Mouse (Mus musculus) retina, adult 2 months (tissue): ENCODE measurements around the gene Gm13697.
"Not testable (repeated sequence)": the region's sequence is repeated elsewhere in the genome, so short reads cannot be mapped to it uniquely, and the experiment has no call there.

Experiments
- DNase-seq: peaks from one replicate; pipeline ENCODE4 v3.0.0-alpha.2; 2012; ENCODE audit warnings: low read depth, low spot score

Gm13697 gene

DNA sequence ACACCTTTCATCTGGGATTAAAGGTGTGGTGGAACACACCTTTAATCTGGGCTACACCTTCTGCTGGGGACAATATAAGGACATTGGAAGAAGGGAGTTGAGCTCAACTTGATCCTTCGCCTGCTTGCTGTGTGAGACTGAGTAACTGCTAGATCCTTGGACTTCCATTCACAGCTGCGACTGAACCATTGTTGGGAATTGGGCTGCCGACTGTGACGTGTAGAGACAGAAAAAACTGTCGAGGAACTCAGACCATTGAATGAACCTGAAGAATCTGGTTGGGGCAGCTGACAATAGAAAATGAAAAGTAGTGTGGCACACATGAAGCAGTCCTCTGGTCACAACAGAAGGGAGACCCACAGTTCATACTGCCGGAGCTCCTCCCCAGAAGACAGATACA is at the start of gene Gm13697:
TSS of gene Gm13697 (plus strand) at position 301 of the 400 bp plus-strand sequence.
- not testable (repeated sequence) for DNase-seq

DNA sequence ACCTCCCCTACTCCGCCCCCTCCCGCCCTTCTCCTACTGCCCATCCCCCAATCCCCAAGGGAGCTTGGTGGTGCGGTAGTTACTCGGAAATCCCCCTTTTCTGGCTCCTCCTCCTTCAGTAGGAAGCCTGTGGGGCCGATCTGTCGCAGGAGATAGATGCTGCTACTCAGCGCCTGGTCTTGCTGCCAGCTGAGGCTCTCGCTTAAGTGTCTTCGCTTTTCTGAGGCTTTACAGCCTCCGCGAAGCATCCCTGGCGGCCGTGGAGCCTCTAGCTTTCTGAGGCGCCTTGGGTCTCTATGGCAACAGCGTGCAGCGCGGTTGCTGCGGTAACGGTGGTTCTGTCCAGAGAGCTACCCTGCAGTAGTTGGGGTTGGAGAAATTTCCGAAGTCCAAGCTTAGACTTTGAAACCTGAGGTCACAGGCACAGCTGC is 43.6 kb upstream of the Gm13697 start, which contains the start of gene Zswim2:
TSS of gene Zswim2 (minus strand) at position 298 of the 431 bp plus-strand sequence.
- DNase-seq: peak; percentile 11

DNA sequence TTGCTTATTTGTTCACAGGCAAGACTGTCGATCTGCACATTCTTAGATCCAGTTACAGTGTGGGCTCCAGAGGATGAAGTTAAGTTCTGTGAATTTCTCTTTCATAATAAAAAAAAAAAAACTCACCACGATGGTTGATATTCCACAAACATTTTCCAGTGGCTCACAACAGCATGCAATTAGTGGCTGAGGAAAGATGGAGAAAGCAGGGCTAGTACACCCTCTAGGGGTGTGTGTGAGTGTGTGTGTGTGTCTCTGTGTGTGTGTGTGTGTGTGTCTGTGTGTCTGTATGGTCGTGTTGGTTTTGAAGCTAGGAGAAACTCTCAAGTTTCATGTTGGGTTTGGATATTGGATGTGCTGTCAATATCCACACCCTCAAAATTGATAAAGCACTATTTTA is 43.2 kb upstream of the Gm13697 start:
- no peak for DNase-seq

DNA sequence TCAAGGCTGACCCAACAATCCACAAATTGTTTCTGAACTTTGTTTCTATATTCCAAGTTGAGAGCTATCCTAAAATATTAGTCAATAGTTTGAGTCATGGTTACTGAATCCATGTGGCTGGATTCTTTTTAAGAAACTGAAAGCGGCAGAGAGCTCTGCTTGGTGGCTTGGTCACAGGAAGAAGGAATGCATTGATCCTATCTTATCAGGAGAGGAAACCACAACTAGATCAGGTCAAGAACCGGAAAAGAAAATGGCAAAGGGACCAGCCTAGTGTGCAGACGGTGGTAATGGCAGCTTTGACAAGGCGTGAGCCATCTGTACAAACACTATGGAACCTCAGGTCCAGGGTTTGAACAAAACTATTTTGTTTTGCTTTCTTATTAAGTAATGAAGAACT is 42.8 kb upstream of the Gm13697 start:
- DNase-seq: no peak

DNA sequence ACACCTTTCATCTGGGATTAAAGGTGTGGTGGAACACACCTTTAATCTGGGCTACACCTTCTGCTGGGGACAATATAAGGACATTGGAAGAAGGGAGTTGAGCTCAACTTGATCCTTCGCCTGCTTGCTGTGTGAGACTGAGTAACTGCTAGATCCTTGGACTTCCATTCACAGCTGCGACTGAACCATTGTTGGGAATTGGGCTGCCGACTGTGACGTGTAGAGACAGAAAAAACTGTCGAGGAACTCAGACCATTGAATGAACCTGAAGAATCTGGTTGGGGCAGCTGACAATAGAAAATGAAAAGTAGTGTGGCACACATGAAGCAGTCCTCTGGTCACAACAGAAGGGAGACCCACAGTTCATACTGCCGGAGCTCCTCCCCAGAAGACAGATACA is 29.1 kb upstream of the Gm13697 start, which contains the start of gene Gm13698:
TSS of gene Gm13698 (plus strand) at position 301 of the 400 bp plus-strand sequence.
- not testable (repeated sequence) for DNase-seq

DNA sequence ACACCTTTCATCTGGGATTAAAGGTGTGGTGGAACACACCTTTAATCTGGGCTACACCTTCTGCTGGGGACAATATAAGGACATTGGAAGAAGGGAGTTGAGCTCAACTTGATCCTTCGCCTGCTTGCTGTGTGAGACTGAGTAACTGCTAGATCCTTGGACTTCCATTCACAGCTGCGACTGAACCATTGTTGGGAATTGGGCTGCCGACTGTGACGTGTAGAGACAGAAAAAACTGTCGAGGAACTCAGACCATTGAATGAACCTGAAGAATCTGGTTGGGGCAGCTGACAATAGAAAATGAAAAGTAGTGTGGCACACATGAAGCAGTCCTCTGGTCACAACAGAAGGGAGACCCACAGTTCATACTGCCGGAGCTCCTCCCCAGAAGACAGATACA is 23.3 kb upstream of the Gm13697 start, which contains the start of gene Gm13693:
TSS of gene Gm13693 (plus strand) at position 301 of the 400 bp plus-strand sequence.
- DNase-seq: not testable (repeated sequence)

DNA sequence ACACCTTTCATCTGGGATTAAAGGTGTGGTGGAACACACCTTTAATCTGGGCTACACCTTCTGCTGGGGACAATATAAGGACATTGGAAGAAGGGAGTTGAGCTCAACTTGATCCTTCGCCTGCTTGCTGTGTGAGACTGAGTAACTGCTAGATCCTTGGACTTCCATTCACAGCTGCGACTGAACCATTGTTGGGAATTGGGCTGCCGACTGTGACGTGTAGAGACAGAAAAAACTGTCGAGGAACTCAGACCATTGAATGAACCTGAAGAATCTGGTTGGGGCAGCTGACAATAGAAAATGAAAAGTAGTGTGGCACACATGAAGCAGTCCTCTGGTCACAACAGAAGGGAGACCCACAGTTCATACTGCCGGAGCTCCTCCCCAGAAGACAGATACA is 17.5 kb upstream of the Gm13697 start, which contains the start of gene Gm13695:
TSS of gene Gm13695 (plus strand) at position 301 of the 400 bp plus-strand sequence.
- DNase-seq: not testable (repeated sequence)

DNA sequence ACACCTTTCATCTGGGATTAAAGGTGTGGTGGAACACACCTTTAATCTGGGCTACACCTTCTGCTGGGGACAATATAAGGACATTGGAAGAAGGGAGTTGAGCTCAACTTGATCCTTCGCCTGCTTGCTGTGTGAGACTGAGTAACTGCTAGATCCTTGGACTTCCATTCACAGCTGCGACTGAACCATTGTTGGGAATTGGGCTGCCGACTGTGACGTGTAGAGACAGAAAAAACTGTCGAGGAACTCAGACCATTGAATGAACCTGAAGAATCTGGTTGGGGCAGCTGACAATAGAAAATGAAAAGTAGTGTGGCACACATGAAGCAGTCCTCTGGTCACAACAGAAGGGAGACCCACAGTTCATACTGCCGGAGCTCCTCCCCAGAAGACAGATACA is 11.7 kb upstream of the Gm13697 start, which contains the start of gene Gm13696:
TSS of gene Gm13696 (plus strand) at position 301 of the 400 bp plus-strand sequence.
- DNase-seq: not testable (repeated sequence)

DNA sequence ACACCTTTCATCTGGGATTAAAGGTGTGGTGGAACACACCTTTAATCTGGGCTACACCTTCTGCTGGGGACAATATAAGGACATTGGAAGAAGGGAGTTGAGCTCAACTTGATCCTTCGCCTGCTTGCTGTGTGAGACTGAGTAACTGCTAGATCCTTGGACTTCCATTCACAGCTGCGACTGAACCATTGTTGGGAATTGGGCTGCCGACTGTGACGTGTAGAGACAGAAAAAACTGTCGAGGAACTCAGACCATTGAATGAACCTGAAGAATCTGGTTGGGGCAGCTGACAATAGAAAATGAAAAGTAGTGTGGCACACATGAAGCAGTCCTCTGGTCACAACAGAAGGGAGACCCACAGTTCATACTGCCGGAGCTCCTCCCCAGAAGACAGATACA is 5.9 kb upstream of the Gm13697 start, which contains the start of gene Gm13694:
TSS of gene Gm13694 (plus strand) at position 301 of the 400 bp plus-strand sequence.
- DNase-seq: not testable (repeated sequence)

DNA sequence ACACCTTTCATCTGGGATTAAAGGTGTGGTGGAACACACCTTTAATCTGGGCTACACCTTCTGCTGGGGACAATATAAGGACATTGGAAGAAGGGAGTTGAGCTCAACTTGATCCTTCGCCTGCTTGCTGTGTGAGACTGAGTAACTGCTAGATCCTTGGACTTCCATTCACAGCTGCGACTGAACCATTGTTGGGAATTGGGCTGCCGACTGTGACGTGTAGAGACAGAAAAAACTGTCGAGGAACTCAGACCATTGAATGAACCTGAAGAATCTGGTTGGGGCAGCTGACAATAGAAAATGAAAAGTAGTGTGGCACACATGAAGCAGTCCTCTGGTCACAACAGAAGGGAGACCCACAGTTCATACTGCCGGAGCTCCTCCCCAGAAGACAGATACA is 5.7 kb downstream of the Gm13697 start, which contains the start of gene Gm13691:
TSS of gene Gm13691 (plus strand) at position 301 of the 400 bp plus-strand sequence.
- not testable (repeated sequence) for DNase-seq

DNA sequence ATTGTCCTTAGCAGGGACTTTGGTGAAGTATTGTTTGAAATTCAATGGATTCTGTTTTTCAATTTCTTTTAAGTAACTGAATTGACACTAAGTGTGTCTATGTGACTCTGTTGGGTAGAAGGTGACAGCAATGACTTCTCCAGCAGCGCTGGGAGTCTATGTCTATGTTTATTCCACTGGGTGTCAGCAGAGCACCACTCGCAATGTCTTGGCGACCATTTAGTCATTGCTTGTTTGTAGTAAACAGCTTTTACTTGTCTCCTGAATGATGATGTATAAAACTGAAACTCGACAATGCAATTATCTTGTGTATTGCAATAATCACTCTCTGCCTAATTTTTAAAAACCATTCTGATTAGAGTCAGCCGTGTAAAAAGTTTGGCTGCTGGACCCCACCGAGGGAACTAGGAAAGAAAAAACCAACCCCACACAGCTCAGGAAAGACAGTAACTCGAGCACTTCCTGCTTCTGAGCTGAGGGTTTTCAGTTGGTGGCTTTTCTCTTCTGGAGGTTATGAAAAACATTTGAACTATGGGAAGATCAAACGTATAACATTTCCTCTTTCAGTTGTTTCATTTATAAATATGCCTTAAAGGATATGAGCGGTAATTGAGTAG is 9.2 kb downstream of the Gm13697 start:
- DNase-seq: not testable (repeated sequence)

DNA sequence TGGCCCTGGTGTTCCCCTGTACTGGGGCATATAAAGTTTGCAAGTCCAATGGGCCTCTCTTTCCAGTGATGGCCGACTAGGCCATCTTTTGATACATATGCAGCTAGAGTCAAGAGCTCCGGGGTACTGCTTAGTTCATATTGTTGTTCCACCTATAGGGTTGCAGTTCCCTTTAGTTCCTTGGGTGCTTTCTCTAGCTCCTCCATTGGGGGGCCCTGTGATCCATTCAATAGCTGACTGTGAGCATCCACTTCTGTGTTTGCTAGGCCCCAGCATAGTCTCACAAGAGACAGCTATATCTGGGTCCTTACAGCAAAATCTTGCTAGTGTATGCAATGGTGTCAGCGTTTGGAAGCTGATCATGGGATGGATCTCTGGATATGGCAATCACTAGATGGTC is 10.0 kb downstream of the Gm13697 start:
- DNase-seq: not testable (repeated sequence)

DNA sequence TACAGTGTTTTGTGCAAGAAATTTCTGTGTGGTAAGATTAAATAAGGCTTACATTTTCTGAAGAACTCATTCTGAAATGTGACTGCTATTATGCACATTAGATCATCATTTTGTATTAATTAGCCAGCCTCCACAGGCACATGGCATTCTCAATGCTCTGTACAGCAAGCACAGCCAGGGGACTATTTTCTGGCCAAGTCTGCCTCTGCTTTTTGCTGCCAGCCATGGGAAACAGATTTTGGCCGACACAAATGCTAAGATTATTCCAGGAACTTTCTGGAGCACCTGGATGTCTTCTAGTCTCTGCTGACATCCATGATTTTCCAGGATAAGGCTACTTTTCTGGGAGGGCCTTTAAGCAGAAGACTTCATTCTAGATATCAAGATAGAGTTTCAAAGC is 24.4 kb downstream of the Gm13697 start:
- no peak for DNase-seq

DNA sequence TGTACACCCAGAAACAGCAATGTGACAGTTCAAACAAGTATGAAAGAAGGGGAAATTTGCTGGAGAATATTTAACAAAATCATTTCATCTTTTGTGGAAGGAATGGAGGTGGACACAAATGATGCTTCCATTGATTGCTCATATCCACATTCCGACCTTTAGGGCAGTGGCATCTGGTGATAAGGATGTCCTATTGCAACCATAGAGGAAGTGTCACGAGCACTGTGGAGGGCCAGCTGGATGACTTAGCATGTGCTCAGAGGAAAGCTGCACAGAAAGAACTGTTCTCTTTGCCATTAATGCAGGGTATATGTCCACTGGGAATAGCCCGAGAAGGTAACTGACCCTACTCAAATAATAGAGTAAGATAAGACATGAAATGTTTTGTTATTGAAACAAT is 25.3 kb downstream of the Gm13697 start:
- DNase-seq: no peak

DNA sequence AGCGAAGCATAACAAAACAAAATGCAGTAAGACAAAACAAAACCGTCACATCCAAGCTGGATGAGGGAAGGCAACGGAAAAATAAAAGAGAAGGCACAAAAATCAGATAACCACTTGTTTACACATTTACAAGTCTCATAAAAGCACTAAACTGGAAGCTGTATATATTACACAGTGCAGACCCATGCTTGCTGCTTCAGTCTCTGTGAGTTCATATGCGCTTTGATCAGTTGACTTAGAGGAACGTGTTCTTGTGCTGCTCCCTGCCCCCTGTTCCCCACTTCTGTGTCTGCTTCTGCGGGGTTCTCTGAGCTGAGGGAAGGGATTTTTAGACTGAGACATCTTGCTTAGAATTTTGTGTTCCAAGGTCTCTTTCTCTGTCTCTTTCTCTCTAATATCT is 30.0 kb downstream of the Gm13697 start:
- DNase-seq: no peak

DNA sequence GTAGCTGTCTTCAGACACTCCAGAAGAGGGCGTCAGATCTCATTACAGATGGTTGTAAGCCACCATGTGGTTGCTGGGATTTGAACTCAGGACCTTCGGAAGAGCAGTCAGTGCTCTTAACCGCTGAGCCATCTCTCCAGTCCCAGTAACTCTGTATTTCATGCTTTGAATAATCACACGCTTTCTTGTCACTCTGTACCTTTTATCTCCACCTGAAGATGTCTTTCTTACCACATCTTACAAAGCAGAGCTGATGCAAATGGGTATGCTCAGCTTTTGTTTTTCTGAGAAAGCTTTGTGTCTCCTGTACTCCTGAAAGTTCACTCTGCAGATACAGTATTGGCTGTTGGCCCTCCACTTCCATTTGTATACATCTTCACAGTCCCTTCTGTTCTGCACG is 31.7 kb downstream of the Gm13697 start:
- DNase-seq: not testable (repeated sequence)

DNA sequence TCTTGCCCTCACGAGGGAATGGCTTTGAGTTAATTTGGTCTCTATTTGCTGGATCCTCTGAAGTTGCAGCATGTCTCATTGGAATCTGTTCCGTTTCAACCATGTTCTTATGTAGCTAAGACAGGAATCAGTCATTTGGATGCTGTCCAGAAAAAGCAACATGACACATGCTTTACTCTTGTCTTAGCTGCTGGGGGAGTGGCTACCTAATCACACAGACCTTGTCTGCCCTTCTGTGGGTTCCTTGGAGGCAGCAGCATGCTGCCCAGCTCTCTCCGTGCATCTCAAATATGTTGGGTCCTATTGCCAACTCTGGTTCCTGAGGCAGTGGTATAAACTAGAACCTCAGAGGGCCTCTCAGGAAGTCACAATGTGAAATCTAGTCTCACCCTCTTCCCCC is 33.8 kb downstream of the Gm13697 start:
- DNase-seq: no peak

DNA sequence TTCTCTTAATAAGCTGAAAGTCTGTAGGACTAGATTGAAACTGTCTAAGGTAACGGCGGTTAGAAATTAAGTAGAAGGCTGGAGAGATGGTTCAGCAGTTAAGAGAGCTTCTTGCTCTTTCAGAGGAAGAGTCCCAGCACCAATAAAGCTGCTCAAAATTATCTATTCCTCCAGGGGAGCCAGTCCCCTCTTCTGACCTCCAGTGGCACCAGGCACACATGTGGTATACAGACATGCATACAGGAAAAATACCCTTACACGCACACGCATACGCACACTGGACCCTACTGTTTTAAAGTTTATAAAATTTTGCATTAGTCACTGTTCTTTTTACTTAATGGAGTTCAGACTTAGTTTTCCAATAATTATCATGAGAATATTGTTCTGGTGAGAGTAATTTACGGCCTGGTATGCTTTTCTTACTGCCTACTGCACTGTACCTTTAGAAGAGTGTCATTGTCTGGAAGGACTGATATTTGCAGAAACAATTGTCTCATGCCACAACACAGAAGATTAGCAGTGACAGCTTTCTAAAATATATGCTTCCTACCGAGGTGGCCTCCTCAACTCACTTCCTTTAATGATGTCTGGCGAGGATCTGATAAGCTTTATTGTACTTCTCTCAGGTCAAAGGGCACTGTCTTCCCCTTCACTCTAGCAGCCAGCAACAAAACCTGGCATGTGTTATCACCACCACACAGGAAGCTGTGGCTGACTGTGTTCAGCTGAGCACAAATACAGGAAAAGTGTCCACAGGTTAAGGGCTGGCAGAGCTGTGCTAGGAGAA is 35.2 kb downstream of the Gm13697 start:
- no peak for DNase-seq

DNA sequence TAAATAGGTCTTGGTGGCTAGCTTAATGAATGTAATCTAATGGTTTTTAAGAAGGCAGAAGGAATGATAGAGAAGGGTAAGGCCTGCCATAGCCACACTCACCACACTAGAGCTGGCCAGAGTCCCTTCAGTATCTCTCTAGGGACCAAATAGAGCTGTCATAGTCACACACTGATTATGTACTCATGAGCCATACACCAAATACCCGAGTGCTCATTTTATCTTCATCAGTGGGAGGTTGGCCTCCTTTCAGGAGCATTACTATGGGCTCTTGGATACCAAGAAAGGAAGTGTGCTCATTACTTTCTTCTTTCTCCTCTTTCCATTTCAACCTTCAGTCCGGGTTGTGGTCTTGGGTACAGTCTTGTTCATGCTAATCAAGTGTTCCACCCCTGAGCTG is 37.4 kb downstream of the Gm13697 start:
- DNase-seq: no peak

DNA sequence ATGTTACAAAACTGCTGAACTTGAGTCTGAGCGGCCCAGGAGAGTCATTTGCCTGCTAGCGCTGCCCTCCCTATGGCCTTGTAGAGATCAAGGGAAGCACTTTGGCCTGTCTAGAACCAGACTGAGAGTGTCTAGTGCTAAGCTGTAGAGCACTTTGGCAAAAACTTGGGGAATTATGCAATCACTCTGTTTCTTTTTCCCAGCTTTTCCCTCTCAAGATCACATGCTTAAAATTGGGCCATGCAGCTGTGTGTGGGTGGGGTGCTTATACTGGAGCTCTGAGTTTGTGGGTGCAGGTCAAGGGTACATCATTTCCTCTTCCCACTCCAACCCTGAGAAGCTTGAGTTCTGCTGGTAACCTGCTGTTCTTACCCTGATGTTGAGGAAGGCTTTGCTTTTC is 38.4 kb downstream of the Gm13697 start:
- DNase-seq: no peak

DNA sequence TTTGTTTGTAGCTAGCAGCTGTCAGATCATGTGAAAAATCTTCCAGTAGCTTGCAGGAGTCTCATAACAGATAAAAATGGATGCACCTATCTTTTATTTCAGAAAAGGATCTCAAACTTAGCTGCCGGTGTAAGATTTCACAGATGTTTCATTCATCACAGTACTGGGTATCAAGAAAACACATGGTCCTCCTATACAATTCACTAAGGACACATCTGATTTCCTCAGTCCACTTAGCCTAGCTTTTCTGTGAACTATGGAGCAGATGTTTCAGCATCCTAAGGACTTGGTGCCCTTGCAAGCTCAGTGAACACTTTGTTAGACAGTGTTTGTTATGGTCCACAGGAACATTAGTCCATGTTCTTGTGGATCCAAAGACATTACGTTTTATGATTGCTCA is 38.8 kb downstream of the Gm13697 start:
- DNase-seq: no peak

DNA sequence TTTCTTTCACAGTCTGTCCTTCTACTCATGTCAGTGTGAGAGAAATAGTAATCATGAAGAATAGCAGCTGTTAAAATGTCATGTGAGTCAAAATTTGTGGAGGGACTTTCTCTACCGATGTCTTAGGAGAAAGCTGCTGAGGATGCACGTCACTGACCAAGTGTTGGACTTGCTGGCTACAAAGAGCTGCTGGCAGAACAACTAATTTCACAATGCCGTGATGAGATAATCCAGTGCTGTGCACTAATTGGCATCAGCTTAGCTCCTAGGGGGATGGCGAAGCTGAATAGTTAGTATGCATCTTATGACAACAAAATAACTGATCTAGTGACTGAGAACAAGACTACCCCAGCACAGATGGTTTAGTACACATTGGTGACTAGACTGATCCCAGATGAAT is 40.7 kb downstream of the Gm13697 start:
- DNase-seq: no peak
